Mouse (Mus musculus) spleen, adult 2 months (tissue): ENCODE results near the gene Atg10.

Experiments
- CTCF ChIP-seq: fragments of 200-500 bp; IDR thresholded peaks from 2 replicates; pipeline ENCODE4 v1.5.1; 2011; ENCODE audit warnings: mild to moderate bottlenecking, inconsistent platforms; ENCODE audit not compliant: insufficient read depth, insufficient read length, insufficient replicate concordance; ENCODE audit errors: extremely low read depth
- POLR2A ChIP-seq: fragments of 200-500 bp; IDR thresholded peaks from 2 replicates; pipeline ENCODE4 v1.6.1; 2011; ENCODE audit warnings: low read depth, low read length, inconsistent platforms

GRCm38 (mm10) chr13:90985417-90985816 lies 238.4 kb downstream of the Atg10 start:
- TF ChIP-seq CTCF (no peak), POLR2A (no peak)
